Mouse (Mus musculus) lung, postnatal 10 days (tissue): ENCODE measurements around the gene Ctss.
A peak's percentile ranks its signal among the peaks of the same experiment; 100 is the strongest.
"Not testable (repeated sequence)": the region's sequence is repeated elsewhere in the genome, so short reads cannot be mapped to it uniquely, and the experiment has no call there.

Experiments used
- DNase-seq: peaks from one replicate; pipeline ENCODE4 v3.0.0; 2021

Gene Ctss

DNA sequence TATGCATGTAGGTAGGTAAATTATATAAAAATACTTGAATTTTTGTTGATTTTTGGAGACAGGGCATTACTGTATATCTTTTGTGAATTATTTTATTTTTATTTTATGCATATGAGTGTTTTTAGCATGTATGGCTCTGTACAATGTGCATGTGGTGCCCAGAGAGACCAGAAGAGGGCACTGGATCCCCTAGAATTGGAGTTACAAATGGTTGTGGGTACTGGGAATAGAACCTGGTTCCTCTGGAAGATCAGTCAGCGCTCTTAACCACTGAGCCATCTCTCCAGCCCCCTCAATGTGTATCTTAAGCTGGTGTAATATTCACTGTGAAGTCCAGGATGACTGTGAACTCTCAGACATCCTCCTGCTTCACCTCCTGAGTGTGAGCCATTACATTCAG is 8.3 kb downstream of the Ctss start:
- DNase-seq: no peak

GRCm38 (mm10) chr3:95538936-95539335 is 12.3 kb downstream of the Ctss start:
- no peak for DNase-seq

GRCm38 (mm10) chr3:95539837-95540236 is 13.3 kb downstream of the Ctss start:
- no peak for DNase-seq

- DNase-seq: not testable (repeated sequence)
Measured at GRCm38 (mm10) chr3:95541186-95541585, 14.6 kb downstream of the Ctss start.

GRCm38 (mm10) chr3:95542171-95542570 is 15.6 kb downstream of the Ctss start:
- no peak for DNase-seq

DNA sequence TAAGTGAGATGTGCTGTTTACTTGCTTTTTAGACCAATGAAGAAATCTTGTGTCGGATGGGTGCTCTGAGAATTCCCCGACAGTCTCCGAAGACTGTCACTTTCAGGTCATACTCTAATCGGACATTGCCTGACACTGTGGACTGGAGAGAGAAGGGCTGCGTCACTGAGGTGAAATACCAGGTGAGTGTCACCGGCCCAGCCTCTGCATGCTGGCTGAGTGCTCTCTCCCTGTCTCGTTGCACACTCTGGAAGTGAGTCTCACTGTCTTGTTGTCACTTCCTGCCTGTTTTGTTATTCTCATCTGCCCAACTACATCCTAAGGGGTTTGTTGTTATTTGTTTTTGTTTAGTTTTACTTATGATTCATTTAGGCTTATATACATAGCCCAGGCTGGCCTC is 16.4 kb downstream of the Ctss start:
- no peak for DNase-seq

DNA sequence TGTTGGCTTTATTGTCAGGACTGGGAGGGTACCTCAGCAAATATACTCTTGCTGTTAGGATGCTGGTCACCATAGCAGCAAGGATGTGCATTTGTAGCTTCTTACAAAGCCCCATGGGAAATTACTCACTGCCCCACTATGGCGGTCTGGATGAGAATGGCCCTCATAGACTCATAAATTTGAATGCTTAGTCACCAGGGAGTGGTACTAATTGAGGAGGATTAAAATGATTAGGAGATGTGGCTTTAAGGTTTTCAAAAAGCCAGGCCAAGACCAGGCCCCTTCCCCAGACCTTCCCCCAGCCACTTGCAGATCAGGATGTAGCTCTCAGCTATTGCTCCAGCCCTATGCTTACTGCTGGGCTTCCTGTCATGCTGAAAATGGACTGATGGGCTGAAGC is 23.6 kb downstream of the Ctss start:
- no peak for DNase-seq

DNA sequence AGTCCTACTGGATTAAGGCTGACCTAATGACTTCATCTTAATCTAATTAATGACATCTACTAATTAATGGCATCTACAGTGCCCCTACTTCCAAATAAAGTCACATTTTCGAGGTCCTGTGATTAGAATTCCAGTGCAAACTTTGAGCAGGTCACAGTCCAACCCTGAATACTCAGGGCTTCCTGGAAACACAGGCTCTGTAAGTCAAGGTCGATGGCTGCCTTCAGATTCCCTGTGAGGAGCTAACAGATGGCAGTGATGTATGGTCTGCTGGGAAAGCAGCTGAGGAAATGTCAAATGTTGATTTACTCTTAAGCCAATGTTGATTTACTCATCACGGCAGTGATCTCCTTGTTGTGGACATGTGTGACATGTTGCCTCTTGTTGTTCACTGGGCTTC is 27.4 kb downstream of the Ctss start:
- no peak for DNase-seq

DNA sequence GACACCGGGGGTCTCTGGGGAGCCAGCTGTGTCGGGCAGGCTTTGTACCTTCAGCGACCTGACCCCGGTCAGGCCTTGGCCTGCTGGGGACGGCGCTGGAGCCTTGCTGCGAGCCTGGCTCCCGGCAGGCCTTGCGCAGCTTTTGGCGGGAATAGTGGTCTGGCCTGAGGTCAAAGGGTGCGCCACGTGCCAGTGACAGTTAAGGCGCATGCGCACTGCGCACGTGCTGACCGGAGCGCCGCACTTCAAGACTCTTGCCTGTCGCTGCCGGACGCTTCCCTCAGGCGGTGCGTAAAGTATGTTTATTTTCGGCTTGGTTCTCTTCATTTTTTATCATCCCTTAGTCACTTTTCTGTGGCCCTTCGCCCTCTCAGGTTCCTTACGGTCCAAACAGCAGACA is 32.9 kb downstream of the Ctss start, which contains the start of gene Hormad1:
Gene Hormad1, plus strand, starts transcription at position 241 of the 400 bp plus-strand sequence.
- DNase-seq: no peak

DNA sequence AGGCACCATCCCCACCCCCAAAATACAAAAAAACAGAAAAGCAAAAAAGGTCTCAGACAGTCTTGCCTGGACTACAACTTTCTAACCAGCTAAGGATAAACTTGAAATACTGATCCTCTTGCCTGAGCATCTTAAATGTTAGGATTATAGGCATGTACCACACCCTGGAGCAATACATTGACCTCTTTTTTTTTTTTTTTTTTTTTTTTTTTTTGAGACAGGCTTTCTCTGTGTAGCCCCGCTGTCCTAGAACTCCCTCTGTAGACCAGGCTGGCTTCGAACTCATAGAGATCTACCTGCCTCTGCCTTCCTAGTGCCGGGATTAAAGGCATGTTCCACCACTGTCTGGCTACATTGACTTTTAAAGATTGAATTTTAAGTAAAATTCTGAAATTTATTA is 34.2 kb downstream of the Ctss start:
- no peak for DNase-seq

GRCm38 (mm10) chr3:95561826-95562225 is 35.2 kb downstream of the Ctss start:
- DNase-seq: peak; percentile 7

DNA sequence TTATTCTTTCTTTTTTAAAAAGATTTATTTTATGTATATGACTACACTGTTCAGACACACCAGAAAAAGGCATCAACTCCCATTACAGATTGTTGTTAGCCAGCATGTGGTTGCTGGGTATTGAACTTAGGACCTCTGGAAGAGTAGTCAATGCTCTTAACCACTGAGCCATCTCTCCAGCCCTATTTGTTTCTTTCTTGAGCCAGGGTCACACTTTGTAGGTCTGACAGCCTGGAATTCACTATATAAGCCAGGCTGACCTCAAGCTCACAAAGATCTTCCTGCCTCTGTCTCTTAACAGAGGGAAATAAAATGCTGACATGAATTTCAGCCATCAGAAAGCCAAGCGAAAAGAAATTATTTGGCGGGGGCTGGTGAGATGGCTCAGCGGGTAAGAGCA is 43.0 kb downstream of the Ctss start:
- DNase-seq: no peak

GRCm38 (mm10) chr3:95587754-95588603 is 61.4 kb downstream of the Ctss start:
- no peak for DNase-seq

- peak; percentile 97 for DNase-seq
Measured at GRCm38 (mm10) chr3:95588604-95589086, 62.1 kb downstream of the Ctss start, which contains the start of gene Golph3l. Gene Golph3l, plus strand, starts transcription at chr3:95588934.

DNA sequence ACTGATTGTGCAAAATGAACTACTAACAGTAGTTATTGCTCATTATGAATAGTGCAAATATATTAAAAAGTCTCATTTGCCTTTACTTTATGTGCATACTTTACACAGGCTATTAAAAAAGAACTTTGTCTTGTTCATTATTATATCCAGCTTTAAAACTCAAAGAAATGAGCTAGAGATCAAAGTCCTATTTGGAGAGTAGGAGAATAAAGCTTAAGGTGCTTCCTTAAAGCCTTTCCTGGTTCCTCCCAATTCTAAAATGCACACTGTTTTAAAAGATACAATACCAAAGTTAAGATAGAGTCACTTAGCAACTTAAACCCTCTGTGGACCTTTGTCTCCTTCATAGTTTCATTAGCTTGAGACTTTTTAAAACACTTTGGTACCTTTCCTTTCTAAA is 72.1 kb downstream of the Ctss start:
- DNase-seq: no peak

DNA sequence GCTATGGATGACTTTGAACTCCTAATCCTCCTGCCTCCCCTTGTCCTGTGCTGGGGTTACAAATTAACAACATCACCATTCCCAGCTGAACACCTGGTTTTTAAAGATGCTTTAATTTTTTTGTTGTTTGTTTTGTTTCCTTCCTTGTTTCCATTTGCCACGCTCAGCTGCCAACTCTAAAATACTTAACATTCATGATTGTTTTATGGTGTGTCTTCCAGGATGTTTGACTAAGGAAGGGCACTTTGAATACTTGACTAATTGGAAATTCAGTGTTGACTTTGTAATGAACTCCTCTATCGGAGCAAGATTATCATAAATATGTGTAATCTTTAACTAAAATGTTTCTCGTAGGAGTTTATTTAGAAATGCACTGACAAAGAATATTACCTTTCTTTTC is 74.7 kb downstream of the Ctss start:
- no peak for DNase-seq
